5 mouse cellular contexts compared by ENCODE assay signal in genomic region chrX:154670529-154670928, GRCm38 (mm10).
A peak's percentile ranks its signal among the peaks of the same experiment; 100 is the strongest.
DNase-seq lines count a peak whose midpoint lies in the region; ATAC-seq lines count a peak whose summit lies in the region.

No protein-coding gene starts in this region.

- peak; percentile 31 for DNase-seq in 416B (ENCODE audit: low read depth)

- peak; percentile 89 for ATAC-seq in common myeloid progenitor, adult 5-6 weeks (replicated peaks; ENCODE audit: low read depth, poor library complexity, severe bottlenecking)
- peak; percentile 62 for ATAC-seq in granulocyte monocyte progenitor cell, adult 5-6 weeks (replicated peaks; ENCODE audit: poor library complexity, severe bottlenecking)
- ATAC-seq in hematopoietic stem cell, adult 5-6 weeks (replicated peaks in 1 of 2; ENCODE audit: insufficient read depth in 1 of 2, low FRiP score in 2 of 2, low TSS enrichment in 1 of 2, low read depth in 1 of 2, poor library complexity in 2 of 2, severe bottlenecking in 2 of 2), result peak; percentile 78 to 90
- ATAC-seq in megakaryocyte progenitor cell, adult 5-6 weeks (replicated peaks; ENCODE audit: poor library complexity), result peak; percentile 46; the same call in 1 of the 2 replicates

Comparison
In these comparisons a context has a peak if more than half of its experiments do, and no peak if none do; other contexts are left out.
1. Peak in every context shown above with its lines: DNase-seq and ATAC-seq.